Mouse (Mus musculus) midbrain, embryonic 16.5 days (tissue): Measurements from ENCODE around the gene Snx10. TPM values are rescaled to one million over a fixed set of nuclear protein-coding genes. Genes with fewer than 3 reads are reported as not detected.

Experiments used
- ATAC-seq: fragments of 200-750 bp; cut with Nextera tagmentation; 2 replicates; pipeline ENCODE4 v1.8.0; 2017; ENCODE audit warnings: moderate TSS enrichment
- H3K27ac ChIP-seq: fragments of 300-500 bp; sonication (generic); 2 replicates; pipeline ENCODE4 v1.5.1; 2014; ENCODE audit warnings: mild to moderate bottlenecking, low read length, mixed read lengths
- H3K27me3 ChIP-seq: fragments of 300-500 bp; sonication (generic); 2 replicates; pipeline ENCODE4 v1.6.1; 2014; ENCODE audit warnings: low read depth, low read length, mixed read lengths; ENCODE audit not compliant: control insufficient read depth, insufficient read depth
- H3K36me3 ChIP-seq: fragments of 300-500 bp; sonication (generic); 2 replicates; pipeline ENCODE4 v1.6.1; 2014; ENCODE audit warnings: mild to moderate bottlenecking, low read length, moderate library complexity, mixed read lengths; ENCODE audit not compliant: control insufficient read depth, insufficient read depth
- H3K4me1 ChIP-seq: fragments of 300-500 bp; sonication (generic); 2 replicates; pipeline ENCODE4 v1.6.1; 2014; ENCODE audit warnings: mild to moderate bottlenecking, low read length, mixed read lengths; ENCODE audit not compliant: control insufficient read depth, insufficient read depth
- H3K4me2 ChIP-seq: fragments of 300-500 bp; sonication (generic); 2 replicates; pipeline ENCODE4 v1.6.1; 2014; ENCODE audit warnings: mild to moderate bottlenecking, low read length, mixed read lengths
- H3K4me3 ChIP-seq: fragments of 300-500 bp; sonication (generic); 2 replicates; pipeline ENCODE4 v1.5.1; 2014; ENCODE audit warnings: low read depth, mild to moderate bottlenecking, low read length, moderate library complexity, mixed read lengths
- H3K9ac ChIP-seq: fragments of 300-500 bp; sonication (generic); 2 replicates; pipeline ENCODE4 v1.6.1; 2014; ENCODE audit warnings: low read depth, low read length, mixed read lengths
- H3K9me3 ChIP-seq: fragments of 300-500 bp; sonication (generic); replicated peaks from 2 replicates; pipeline ENCODE4 v1.6.1; 2014; ENCODE audit warnings: mild to moderate bottlenecking, low read length, mixed read lengths; ENCODE audit not compliant: control insufficient read depth, poor library complexity, severe bottlenecking
- WGBS: fragments of 180-500 bp; shearing (Covaris S2); extraction: QIAGEN DNeasy Blood & Tissue Kit; methylation state at CpG from one replicate; pipeline ENCODE4 v1.1.7; 2014; 5-methylcytosine and 5-hydroxymethylcytosine counted together
- microRNA-seq: library from miRNA; unstranded; fragments of <30 nt; microRNA quantifications from one replicate; pipeline ENCODE4, GENCODE M21; 2017
- polyA plus RNA-seq: library from polyadenylated mRNA; unstranded; fragments of >200 nt; fragmentation: Nextera tagmentation; extraction: Ambion mirVana; gene quantifications from 2 replicates; pipeline ENCODE4 v1.2.1, GENCODE M21; 2015

Gene Snx10
- polyA plus RNA-seq, 1 experiment from 2014 or later = 68.9 TPM

GRCm38 (mm10) chr6:51632928-51633662, 109.4 kb downstream of the Snx10 start:
- no peaks in the 10 kb centered on the region for H3K27me3 ChIP-seq
- H3K4me1 ChIP-seq = peaks cover 4% of the 10 kb centered on the region
- H3K9me3 ChIP-seq = no peaks in the 10 kb centered on the region
- no peak overlapping the region for H3K4me3 ChIP-seq
- H3K4me2 ChIP-seq = no peak overlapping the region
- no peak for ATAC-seq
- WGBS = 77% methylated on average over 4 of the region's 4 CpGs
- no peak overlapping the region for H3K27ac ChIP-seq
- no peak overlapping the region for H3K9ac ChIP-seq
- H3K36me3 ChIP-seq = no peaks in the 10 kb centered on the region

DNA sequence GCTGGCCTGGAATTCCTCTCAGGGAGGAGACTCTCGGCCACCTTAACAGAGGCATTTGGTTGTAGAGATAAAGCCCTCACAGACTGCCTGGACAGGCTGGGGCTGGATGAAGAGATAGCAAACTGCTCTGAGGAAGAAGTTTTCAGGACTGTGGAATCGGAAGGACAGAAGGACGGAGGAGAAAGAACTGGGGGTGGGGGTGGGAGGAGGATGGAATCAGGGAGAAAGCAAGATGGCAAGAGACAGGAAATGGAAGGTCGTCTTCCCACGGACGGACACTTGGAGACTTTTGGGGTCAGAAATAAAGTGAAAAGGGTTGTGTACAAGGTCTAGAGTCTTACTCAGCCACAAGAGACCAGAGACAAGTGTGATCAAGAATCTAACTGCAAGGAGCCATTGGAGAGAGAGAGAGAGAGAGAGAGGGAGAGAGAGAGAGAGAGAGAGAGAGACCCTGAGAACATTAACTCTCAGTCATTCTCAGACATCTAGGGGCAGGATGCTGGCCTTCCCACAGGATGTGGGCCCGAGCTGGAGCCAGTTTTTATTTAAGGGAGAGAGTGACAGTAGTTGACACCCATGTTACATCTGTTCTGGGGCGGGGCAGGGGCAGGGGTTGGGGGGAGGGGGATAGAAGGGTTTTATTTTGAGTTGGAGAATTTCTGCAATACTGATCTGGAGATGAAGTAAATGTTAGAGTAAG, 110.1 kb downstream of the Snx10 start:
- ATAC-seq = no peak
- Histone ChIP-seq H3K36me3 (no peaks in the 10 kb centered on the region), H3K4me3 (no peak overlapping the region), H3K27me3 (no peaks in the 10 kb centered on the region), H3K4me1 (peaks cover 4% of the 10 kb centered on the region), H3K9me3 (no peaks in the 10 kb centered on the region), H3K9ac (no peak overlapping the region), H3K27ac (no peak overlapping the region), H3K4me2 (no peak overlapping the region)
- 78% methylated on average over 8 of the region's 8 CpGs for WGBS

DNA sequence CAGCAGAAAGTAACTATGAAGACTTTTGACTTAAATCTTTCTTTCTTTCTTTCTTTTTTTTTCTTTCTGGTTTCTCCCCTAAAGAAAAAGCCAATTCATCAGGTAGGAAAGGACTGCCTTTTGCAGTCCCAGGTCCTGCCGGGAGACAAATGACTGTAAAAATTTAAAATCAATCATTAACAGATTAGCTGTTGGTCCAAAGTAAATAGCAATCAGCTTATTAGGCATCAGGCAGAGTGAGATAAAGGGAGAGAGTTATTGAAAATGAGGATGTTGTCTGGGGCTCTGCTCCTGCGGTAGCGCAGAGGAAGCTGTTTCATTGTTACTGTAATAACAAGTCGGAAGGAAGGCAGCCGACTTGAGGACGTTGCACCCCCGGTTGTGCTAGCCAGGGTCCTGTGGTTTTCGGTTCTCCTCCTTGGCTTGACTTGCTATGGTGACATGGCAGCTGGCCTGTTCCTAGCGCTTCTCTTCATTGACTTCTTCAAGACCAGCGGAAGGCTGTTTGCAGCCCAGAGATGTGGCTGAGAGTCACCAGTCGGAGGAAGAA, 112.4 kb downstream of the Snx10 start:
- H3K4me3 ChIP-seq = no peak overlapping the region
- 73% methylated on average over 11 of the region's 11 CpGs for WGBS
- H3K9me3 ChIP-seq = no peaks in the 10 kb centered on the region
- H3K36me3 ChIP-seq = no peaks in the 10 kb centered on the region
- no peak for ATAC-seq
- H3K27ac ChIP-seq = no peak overlapping the region
- no peak overlapping the region for H3K4me2 ChIP-seq
- peaks cover 5% of the 10 kb centered on the region for H3K4me1 ChIP-seq
- no peak overlapping the region for H3K9ac ChIP-seq
- no peaks in the 10 kb centered on the region for H3K27me3 ChIP-seq

Small RNA genes lying within 50 kb of the gene (microRNA-seq; reads per million reads assigned to microRNA genes)
- not detected for gene Gm22914

Other genes starting within 250 kb of the Snx10 start
- gene Nfe2l3, start 91.2 kb upstream of the Snx10 start, polyA plus RNA-seq = 8.9 and 9.6 TPM in 2 replicates
- gene Hnrnpa2b1, start 54.0 kb upstream of the Snx10 start, polyA plus RNA-seq = 1,316 and 1,531 TPM in 2 replicates
- gene Cbx3, start 53.5 kb upstream of the Snx10 start, polyA plus RNA-seq = 407 and 417 TPM in 2 replicates